ENCODE assay signal across 23 mouse cellular contexts in the genomic region with DNA sequence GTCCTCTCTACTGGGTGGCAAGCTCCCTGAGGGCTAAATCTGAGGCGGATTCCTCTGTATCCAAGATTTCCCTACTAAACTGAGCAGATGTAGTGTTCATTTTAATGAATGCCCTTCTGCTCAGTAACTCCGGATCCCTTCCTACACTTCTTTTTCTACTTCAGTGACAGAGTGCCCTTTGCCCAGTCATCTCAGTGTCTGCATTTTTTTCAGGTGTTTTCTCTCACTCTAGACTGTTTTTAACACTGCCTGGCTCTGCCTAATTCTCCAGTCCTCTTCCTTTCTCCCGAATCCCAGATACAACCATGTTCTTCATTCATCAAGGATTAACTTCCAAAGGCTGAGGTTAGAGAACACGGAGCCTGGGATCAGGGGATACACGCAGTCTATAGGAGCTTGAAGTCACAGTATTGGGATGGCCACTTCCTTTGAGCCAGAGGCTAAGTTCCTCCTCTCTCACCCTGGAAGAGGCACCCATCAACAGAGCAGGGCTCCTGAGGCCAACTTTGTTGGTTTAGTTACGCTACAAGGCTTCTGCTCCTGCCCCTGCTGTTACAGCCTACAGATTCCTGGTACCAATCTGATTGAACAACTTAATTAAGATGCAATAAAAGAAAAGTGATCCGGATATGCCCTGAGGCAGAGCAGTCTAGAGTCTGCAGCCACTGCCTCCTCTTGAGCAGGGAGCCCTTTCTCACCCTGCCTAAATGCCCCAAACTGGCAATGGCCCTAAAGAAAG. TPM values are rescaled to one million over a fixed set of nuclear protein-coding genes. Genes with fewer than 3 reads are reported as not detected.
DNase-seq lines count a peak whose midpoint lies in the region; ATAC-seq lines count a peak whose summit lies in the region.
"Had no signal": no experiment of that assay in that cellular context is flagged by ENCODE, and none has a peak within 500 bp of the region (broad histone marks: within the 10 kb centered on the region; RNA-seq: fewer than 3 reads in every experiment).

No protein-coding gene starts in this region.

- no peaks in the 10 kb centered on the region for H3K9me3 ChIP-seq in kidney, embryonic 16.5 days (ENCODE audit: low read length)
- no peaks in the 10 kb centered on the region for H3K9me3 ChIP-seq in hindbrain, embryonic 12.5 days (replicated peaks)
- H3K9me3 ChIP-seq: forebrain, embryonic 10.5 days; heart, embryonic 10.5 days; hindbrain, embryonic 13.5 days had no signal

- H3K4me1 ChIP-seq in kidney, embryonic 16.5 days (ENCODE audit: insufficient read depth, low read length), result peaks cover 25% of the 10 kb centered on the region; the same call in 1 of the 2 replicates
- H3K4me1 ChIP-seq in hindbrain, embryonic 12.5 days, result peaks cover 6% of the 10 kb centered on the region; the same call in 1 of the 2 replicates

- 36% methylated on average over 7 of the region's 7 CpGs for WGBS in kidney, embryonic 16.5 days
- 70% methylated on average over 7 of the region's 7 CpGs for WGBS in hindbrain, embryonic 12.5 days

- peak; percentile 57 for DNase-seq in heart, adult 11 months
- no peak for DNase-seq in heart, adult 8-10 months (ENCODE audit: low spot score)
- DNase-seq in kidney, adult 9 months, result peak; percentile 55
- peak; percentile 29 to 38 for DNase-seq in kidney, postnatal 36 days
- DNase-seq in embryo, embryonic 10 days (ENCODE audit: low spot score), result no peak
- DNase-seq: adrenal gland, postnatal 10 days; cerebellum, adult 11 months; cerebellum, adult 8-10 months; cerebellum, postnatal 14 days; gastrocnemius, adult 2 months; gastrocnemius, postnatal 25 days; heart, postnatal 10 days; heart, postnatal 4 days had no signal

- ATAC-seq in kidney, embryonic 16.5 days (ENCODE audit: low FRiP score, low TSS enrichment), result peak; percentile 62
- no peak for ATAC-seq in erythroid progenitor cell, adult 5-6 weeks (replicated peaks; ENCODE audit: low FRiP score, poor library complexity, severe bottlenecking)
- no peak for ATAC-seq in hindbrain, embryonic 12.5 days (ENCODE audit: low FRiP score)
- ATAC-seq: forebrain, embryonic 14.5 days had no signal

- H3K27me3 ChIP-seq in kidney, embryonic 16.5 days (ENCODE audit: insufficient read depth, low read length), result peaks cover 19% of the 10 kb centered on the region; the same call in 1 of the 2 replicates
- H3K27me3 ChIP-seq in hindbrain, embryonic 12.5 days, result peaks cover 9% of the 10 kb centered on the region

- H3K9ac ChIP-seq in kidney, embryonic 16.5 days (replicated peaks; ENCODE audit: low read length), result no peak overlapping the region
- no peak overlapping the region for H3K9ac ChIP-seq in hindbrain, embryonic 12.5 days
- H3K9ac ChIP-seq: hindbrain, embryonic 13.5 days had no signal

- H3K4me2 ChIP-seq in kidney, embryonic 16.5 days (replicated peaks; ENCODE audit: low read depth, low read length), result no peak overlapping the region
- no peak overlapping the region for H3K4me2 ChIP-seq in hindbrain, embryonic 12.5 days (replicated peaks)
- H3K4me2 ChIP-seq: hindbrain, embryonic 13.5 days had no signal

- H3K36me3 ChIP-seq in kidney, embryonic 16.5 days (ENCODE audit: insufficient read depth, low read length), result no peaks in the 10 kb centered on the region
- no peaks in the 10 kb centered on the region for H3K36me3 ChIP-seq in hindbrain, embryonic 12.5 days
- H3K36me3 ChIP-seq: forebrain, embryonic 10.5 days; heart, embryonic 10.5 days; hindbrain, embryonic 13.5 days had no signal

- no peak overlapping the region for H3K27ac ChIP-seq in kidney, embryonic 16.5 days (ENCODE audit: low read length)
- H3K27ac ChIP-seq in hindbrain, embryonic 12.5 days, result no peak overlapping the region
- H3K27ac ChIP-seq: forebrain, embryonic 10.5 days; gastrocnemius, adult 2 months; heart, embryonic 10.5 days; hindbrain, embryonic 13.5 days had no signal

- H3K4me3 ChIP-seq in kidney, embryonic 16.5 days (ENCODE audit: low read length), result no peak overlapping the region
- H3K4me3 ChIP-seq in hindbrain, embryonic 12.5 days, result no peak overlapping the region
- H3K4me3 ChIP-seq: forebrain, embryonic 10.5 days; gastrocnemius, adult 2 months; heart, embryonic 10.5 days; hindbrain, embryonic 13.5 days had no signal

RNA-seq across cellular contexts. Expression of a gene that starts 4.4 kb away (rescaled TPM):
- total RNA-seq in heart, adult 8-10 months (2022), result 10 to 100 TPM; 62.0 to 82.7 (median 71.5) TPM
- 5.7 and 6.1 TPM in 2 replicates for polyA plus RNA-seq in kidney, embryonic 16.5 days (2015; fragmentation: Nextera tagmentation; extraction: Ambion mirVana)
- not detected in 2 replicates for total RNA-seq in erythroid progenitor cell, adult 5-6 weeks (2015; ENCODE audit: low replicate concordance)
- not detected in 2 replicates for total RNA-seq in erythroid progenitor cell, adult 5-6 weeks (2017; ENCODE audit: low replicate concordance)
- 2.0 and 2.8 TPM in 2 replicates for polyA plus RNA-seq in hindbrain, embryonic 12.5 days (2016; fragmentation: Nextera tagmentation; extraction: Ambion mirVana)
- total RNA-seq: common myeloid progenitor, adult 5-6 weeks; granulocyte monocyte progenitor cell, adult 5-6 weeks; MEL had no signal

Comparison
In these comparisons a context has a peak if more than half of its experiments do, and no peak if none do; other contexts are left out.
1. DNase-seq: peak in heart, adult 11 months (single experiment), kidney, adult 9 months (single experiment) and kidney, postnatal 36 days (2 of 2); none in heart, adult 8-10 months (single experiment) and embryo, embryonic 10 days (single experiment).
2. RNA of a gene that starts 4.4 kb away (total RNA-seq): 62.0 to 82.7 TPM in heart, adult 8-10 months; not detected in erythroid progenitor cell, adult 5-6 weeks; every median in the first group is over 10 times any median in the second.